Mouse (Mus musculus) CH12.LX (cell line): ENCODE data around the gene Clec11a.

Experiments used
- CHD1 ChIP-seq: IDR thresholded peaks from 2 replicates; pipeline ENCODE4 v1.6.1; 2012; ENCODE audit warnings: low read depth, low read length, improper control_type of control experiment, inconsistent platforms
- CHD2 ChIP-seq: IDR thresholded peaks from 2 replicates; pipeline ENCODE4 v1.6.1; 2011; ENCODE audit warnings: low read length, improper control_type of control experiment
- CTCF ChIP-seq, 2 experiments: IDR thresholded peaks in 1 of 2; conservative IDR thresholded peaks in 1 of 2; 2 replicates each; pipeline ENCODE4 v1.5.1; 2011 to 2012; ENCODE audit warnings: low read depth in 2 of 2, low read length in 2 of 2, improper control_type of control experiment in 1 of 2, inconsistent platforms in 1 of 2, mild to moderate bottlenecking in 1 of 2, moderate library complexity in 1 of 2
- EP300 ChIP-seq: IDR thresholded peaks from 2 replicates; pipeline ENCODE4 v1.6.1; 2011; ENCODE audit warnings: low read length, improper control_type of control experiment
- MAX ChIP-seq: IDR thresholded peaks from 2 replicates; pipeline ENCODE4 v1.6.1; 2011; ENCODE audit warnings: low read length, improper control_type of control experiment
- NELFE ChIP-seq: IDR thresholded peaks from 2 replicates; pipeline ENCODE4 v1.6.1; 2011; ENCODE audit warnings: low read depth, low read length, improper control_type of control experiment
- POLR2A ChIP-seq: IDR thresholded peaks from 2 replicates; pipeline ENCODE4 v1.6.1; 2011; ENCODE audit warnings: low read depth, mild to moderate bottlenecking, improper control_type of control experiment, low read length
- SMC3 ChIP-seq: IDR thresholded peaks from 2 replicates; pipeline ENCODE4 v1.6.1; 2011; ENCODE audit warnings: low read depth, low read length, improper control_type of control experiment
- TBP ChIP-seq: conservative IDR thresholded peaks from 2 replicates; pipeline ENCODE4 v1.6.1; 2011; ENCODE audit warnings: low read depth, low read length, improper control_type of control experiment
- USF1 ChIP-seq: IDR thresholded peaks from 2 replicates; pipeline ENCODE4 v1.6.1; 2014; ENCODE audit warnings: low read depth, mild to moderate bottlenecking, inconsistent platforms, low read length, improper control_type of control experiment
- USF2 ChIP-seq: conservative IDR thresholded peaks from 2 replicates; pipeline ENCODE4 v1.6.1; 2011; ENCODE audit warnings: low read depth, low read length, improper control_type of control experiment
- ZKSCAN1 ChIP-seq: IDR thresholded peaks from 2 replicates; pipeline ENCODE4 v1.6.1; 2012; ENCODE audit warnings: low read depth, inconsistent platforms, low read length, improper control_type of control experiment, borderline replicate concordance

DNA sequence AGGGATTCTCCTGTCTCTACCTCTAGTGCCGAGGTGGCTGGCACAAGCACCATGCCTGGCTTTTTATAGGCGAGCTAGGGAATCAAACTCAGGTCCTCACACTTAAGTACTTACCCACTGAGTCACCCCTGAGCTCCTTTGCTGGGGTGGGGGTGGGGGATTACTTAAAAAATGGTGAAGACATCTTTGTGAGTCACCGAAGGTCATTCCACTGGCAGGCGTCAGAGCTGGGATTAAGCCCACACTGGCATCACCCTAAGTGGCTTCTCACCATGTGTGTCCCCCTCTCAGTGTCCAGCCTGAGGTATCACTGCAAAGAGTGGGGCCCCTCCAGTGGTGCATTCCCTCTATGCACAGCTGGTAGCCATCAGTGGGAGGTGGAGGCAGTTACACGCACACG, 46.3 kb downstream of the Clec11a start:
- no peak for TF ChIP-seq CTCF (conservative IDR thresholded peaks at IDR 0.05 in 1 of 2, IDR thresholded peaks at IDR 0.05 in 1 of 2; ENCODE audit: low read depth in 2 of 2, low read length in 2 of 2)
- TF ChIP-seq POLR2A: no peak
- no peak for TF ChIP-seq CHD2
- no peak for TF ChIP-seq EP300
- no peak for TF ChIP-seq CHD1
- TF ChIP-seq TBP: no peak
- TF ChIP-seq USF1: no peak
- TF ChIP-seq USF2: no peak
- no peak for TF ChIP-seq MAX
- TF ChIP-seq ZKSCAN1: no peak
- no peak for TF ChIP-seq NELFE
- no peak for TF ChIP-seq SMC3
